Mouse (Mus musculus) heart, embryonic 14.5 days (tissue): ENCODE data around the gene Zfp799. TPM values are rescaled to one million over a fixed set of nuclear protein-coding genes. Genes with fewer than 3 reads are reported as not detected.

Experiments
- ATAC-seq: fragments of 200-750 bp; cut with Nextera tagmentation; 2 replicates; pipeline ENCODE4 v1.8.0; 2017; ENCODE audit warnings: low read depth, moderate TSS enrichment; ENCODE audit not compliant: insufficient number of reproducible peaks, insufficient read depth, low FRiP score
- H3K27ac ChIP-seq, 2 experiments: fragments of 200-500 bp in 1 of 2; fragments of 300-500 bp in 1 of 2; sonication (generic) in 1 of 2; replicated peaks in 1 of 2; 2 replicates each; pipeline ENCODE4 v1.5.1; 2012 to 2014; ENCODE audit warnings: low read depth in 2 of 2, low read length in 2 of 2, control low read depth in 1 of 2, mild to moderate bottlenecking in 1 of 2, mixed read lengths in 1 of 2; ENCODE audit not compliant: control insufficient read depth in 1 of 2, insufficient read depth in 1 of 2
- H3K27me3 ChIP-seq: fragments of 300-500 bp; sonication (generic); 2 replicates; pipeline ENCODE4 v1.6.1; 2014; ENCODE audit warnings: mild to moderate bottlenecking, low read length, control low read depth; ENCODE audit not compliant: control insufficient read depth, insufficient read depth
- H3K36me3 ChIP-seq: fragments of 300-500 bp; sonication (generic); 2 replicates; pipeline ENCODE4 v1.6.1; 2014; ENCODE audit warnings: mild to moderate bottlenecking, control low read depth, low read length, mixed read lengths; ENCODE audit not compliant: control insufficient read depth, insufficient read depth
- H3K4me1 ChIP-seq, 2 experiments: fragments of 200-500 bp in 1 of 2; fragments of 300-500 bp in 1 of 2; sonication (generic) in 1 of 2; 2 replicates each; pipeline ENCODE4 v1.6.1; 2012 to 2014; ENCODE audit warnings: low read length in 2 of 2, control low read depth in 1 of 2, mixed read lengths in 1 of 2; ENCODE audit not compliant: control insufficient read depth in 2 of 2, insufficient read depth in 2 of 2
- H3K4me2 ChIP-seq: fragments of 300-500 bp; sonication (generic); 2 replicates; pipeline ENCODE4 v1.6.1; 2014; ENCODE audit warnings: mild to moderate bottlenecking, low read length
- H3K4me3 ChIP-seq, 2 experiments: fragments of 200-500 bp in 1 of 2; fragments of 300-500 bp in 1 of 2; sonication (generic) in 1 of 2; 2 replicates each; pipeline ENCODE4 v1.5.1; 2012 to 2014; ENCODE audit warnings: low read length in 2 of 2, mild to moderate bottlenecking in 2 of 2, control low read depth in 1 of 2, low read depth in 1 of 2, moderate library complexity in 1 of 2; ENCODE audit not compliant: control insufficient read depth in 1 of 2, insufficient read depth in 1 of 2
- H3K9ac ChIP-seq: fragments of 300-500 bp; sonication (generic); 2 replicates; pipeline ENCODE4 v1.6.1; 2014; ENCODE audit warnings: mild to moderate bottlenecking, low read length
- H3K9me3 ChIP-seq: fragments of 300-500 bp; sonication (generic); 2 replicates; pipeline ENCODE4 v1.6.1; 2016; ENCODE audit warnings: low read length, control low read depth; ENCODE audit not compliant: control insufficient read depth
- WGBS: fragments of 180-500 bp; shearing (Covaris S2); extraction: QIAGEN DNeasy Blood & Tissue Kit; methylation state at CpG from one replicate; pipeline ENCODE4 v1.1.7; 2014; 5-methylcytosine and 5-hydroxymethylcytosine counted together
- polyA plus RNA-seq: library from polyadenylated mRNA; unstranded; fragments of >200 nt; fragmentation: Nextera tagmentation; extraction: Ambion mirVana; gene quantifications from 2 replicates; pipeline ENCODE4 v1.2.1, GENCODE M21; 2014

Gene Zfp799
- polyA plus RNA-seq, 1 experiment from 2014 or later, result 9.1 TPM

- no peak overlapping the region for H3K4me2 ChIP-seq
- no peak for ATAC-seq
- peaks cover 7% of the 10 kb centered on the region; the same call in 1 of the 2 replicates for H3K36me3 ChIP-seq
- no peaks in the 10 kb centered on the region for H3K27me3 ChIP-seq
- H3K9me3 ChIP-seq, result no peaks in the 10 kb centered on the region
- 34% methylated on average over 1 of the region's 1 CpGs for WGBS
- no peak overlapping the region for H3K4me3 ChIP-seq
- H3K9ac ChIP-seq, result no peak overlapping the region
- H3K27ac ChIP-seq, result no peak overlapping the region
- peaks cover 0 to 4% of the 10 kb centered on the region in 2 experiments; a peak in 2 of 4 replicates for H3K4me1 ChIP-seq
Observed at GRCm38 (mm10) chr17:32810648-32811047, 19.4 kb downstream of the Zfp799 start.

DNA sequence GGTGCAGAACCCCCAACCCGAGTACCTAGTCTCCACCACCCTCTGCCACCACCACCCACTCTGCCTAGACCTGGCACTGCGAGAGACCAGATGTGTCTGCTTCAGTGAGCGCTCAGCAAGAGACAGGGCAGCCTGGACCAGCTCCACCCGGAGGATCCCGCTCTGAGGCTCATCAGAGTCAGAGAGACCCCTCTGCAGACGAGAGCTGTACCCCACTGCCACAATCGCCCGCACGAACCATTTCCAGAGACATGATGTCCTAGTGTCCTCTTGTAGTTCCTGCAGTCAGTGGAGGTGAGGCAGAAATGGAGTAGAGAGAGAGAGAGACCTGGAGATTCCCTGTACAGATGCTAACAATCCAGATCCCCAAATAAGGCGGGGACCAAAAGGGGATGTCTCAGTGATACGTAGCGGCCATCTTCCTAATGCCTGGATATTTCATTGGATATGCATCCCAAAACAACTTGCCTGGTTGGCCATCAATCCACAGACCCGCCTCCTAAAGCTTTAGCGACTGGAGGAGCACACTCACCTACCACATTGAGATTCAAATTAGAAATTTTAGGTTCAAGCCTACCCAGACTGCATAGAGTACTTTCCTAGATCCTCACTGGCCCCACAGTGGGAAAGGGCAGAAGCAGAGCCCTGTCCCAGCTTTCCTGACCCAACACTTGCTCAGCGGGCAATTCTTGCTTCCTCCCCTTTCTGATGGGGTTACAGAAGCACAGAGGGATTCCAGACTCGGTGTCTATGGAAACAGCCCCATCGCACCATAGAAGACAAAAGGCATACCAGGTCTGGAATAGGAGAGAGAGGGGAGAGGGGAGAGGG is 20.3 kb downstream of the Zfp799 start, which contains the start of gene Zfp811:
Zfp811 (minus strand) TSS at position 388 of the 831 bp plus-strand sequence.
- H3K9ac ChIP-seq, result peak within 1 kb of the TSS; percentile 59
- peak within 1 kb of the TSS; percentile 44 to 55 for H3K4me3 ChIP-seq
- 0 out of 2 replicates have a peak, but pooled peaks cover 1% of the 10 kb centered on the region for H3K36me3 ChIP-seq
- H3K27me3 ChIP-seq, result no peaks in the 10 kb centered on the region
- no peaks in the 10 kb centered on the region for H3K9me3 ChIP-seq
- 2% methylated on average over 17 of the region's 17 CpGs for WGBS
- peaks cover 0 to 4% of the 10 kb centered on the region in 2 experiments; a peak in 2 of 4 replicates for H3K4me1 ChIP-seq
- ATAC-seq, result no peak
- no peak within 1 kb of the TSS for H3K27ac ChIP-seq
- H3K4me2 ChIP-seq, result peak within 1 kb of the TSS; percentile 70

DNA sequence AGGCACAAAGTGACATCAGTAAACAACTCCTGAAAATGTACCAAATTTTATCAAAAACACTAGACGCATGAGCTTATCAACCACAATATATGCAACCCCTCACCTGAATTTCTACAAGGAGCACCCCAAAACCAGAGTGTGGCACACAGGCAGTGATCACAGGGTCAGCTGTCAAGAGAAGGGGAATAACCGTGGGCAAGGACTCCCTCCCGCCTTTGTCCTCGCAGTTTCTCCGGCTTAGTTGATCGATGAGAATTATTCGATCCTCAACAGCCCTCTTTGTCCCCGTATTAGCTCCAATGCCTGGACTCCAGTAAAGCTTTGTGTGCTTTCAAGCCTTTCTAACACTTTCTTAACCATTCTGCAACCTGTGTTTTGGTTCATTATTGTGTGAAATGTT is 21.1 kb downstream of the Zfp799 start:
- peaks cover 0 to 4% of the 10 kb centered on the region in 2 experiments; a peak in 2 of 4 replicates for H3K4me1 ChIP-seq
- 12% methylated on average over 8 of the region's 8 CpGs for WGBS
- H3K27ac ChIP-seq, result no peak overlapping the region
- peak overlapping the region; percentile 59 for H3K9ac ChIP-seq
- ATAC-seq, result no peak
- H3K4me2 ChIP-seq, result peak overlapping the region; percentile 70
- H3K9me3 ChIP-seq, result no peaks in the 10 kb centered on the region
- H3K36me3 ChIP-seq, result no peaks in the 10 kb centered on the region
- H3K4me3 ChIP-seq, result peak overlapping the region in 1 of 2 experiments; percentile 44; a peak in 3 of 4 replicates
- H3K27me3 ChIP-seq, result no peaks in the 10 kb centered on the region

GRCm38 (mm10) chr17:32789244-32789643 is 40.8 kb downstream of the Zfp799 start:
- Histone ChIP-seq H3K9ac (no peak overlapping the region), H3K27ac (no peak overlapping the region), H3K36me3 (peaks cover 25% of the 10 kb centered on the region), H3K4me2 (peak overlapping the region; percentile 75), H3K4me3 (peak overlapping the region in 1 of 2 experiments; percentile 84; a peak in 1 of 4 replicates), H3K9me3 (no peaks in the 10 kb centered on the region), H3K27me3 (no peaks in the 10 kb centered on the region), H3K4me1 (peaks cover 0 to 21% of the 10 kb centered on the region in 2 experiments; a peak in 3 of 4 replicates)
- ATAC-seq, result no peak
- 63% methylated on average over 8 of the region's 8 CpGs for WGBS

GRCm38 (mm10) chr17:32788576-32788975 is 41.5 kb downstream of the Zfp799 start:
- peak overlapping the region; percentile 75 for H3K4me2 ChIP-seq
- 3% methylated on average over 9 of the region's 9 CpGs for WGBS
- H3K4me1 ChIP-seq, result peaks cover 0 to 21% of the 10 kb centered on the region in 2 experiments; a peak in 3 of 4 replicates
- H3K9me3 ChIP-seq, result no peaks in the 10 kb centered on the region
- H3K4me3 ChIP-seq, result peak overlapping the region; percentile 84 to 93
- no peaks in the 10 kb centered on the region for H3K27me3 ChIP-seq
- peak overlapping the region; percentile 20 to 38; a peak in 1 of 4 replicates for H3K27ac ChIP-seq
- ATAC-seq, result no peak
- H3K9ac ChIP-seq, result peak overlapping the region; percentile 96
- H3K36me3 ChIP-seq, result peaks cover 31% of the 10 kb centered on the region

DNA sequence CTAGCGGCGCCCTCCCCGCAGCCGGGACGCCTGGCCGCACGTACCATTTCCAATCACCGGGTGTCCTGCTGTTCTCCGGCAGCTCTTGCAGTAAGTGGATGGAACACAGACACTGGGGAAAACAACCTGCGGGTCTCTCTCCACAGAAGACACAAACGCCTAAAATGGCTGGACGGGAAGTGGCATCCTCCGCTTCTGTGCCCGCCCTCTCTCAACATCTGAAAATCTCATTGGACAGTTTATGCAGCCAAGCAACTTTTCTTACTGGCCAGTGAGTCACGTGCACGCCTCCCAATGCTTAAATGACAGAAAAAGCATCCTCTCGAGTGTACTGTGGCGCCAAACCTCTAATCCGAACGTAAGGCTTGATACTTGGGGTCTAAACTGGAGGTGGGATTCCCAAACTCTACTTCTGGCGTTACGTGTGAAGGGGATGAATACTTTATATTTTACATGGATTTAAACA is 41.9 kb downstream of the Zfp799 start, which contains the start of gene Zfp871:
Zfp871 (minus strand) TSS at position 194 of the 466 bp plus-strand sequence.
- Histone ChIP-seq H3K9ac (peak within 1 kb of the TSS; percentile 96), H3K27me3 (no peaks in the 10 kb centered on the region), H3K4me2 (peak within 1 kb of the TSS; percentile 78), H3K4me1 (peaks cover 0 to 21% of the 10 kb centered on the region in 2 experiments; a peak in 3 of 4 replicates), H3K27ac (peak within 1 kb of the TSS; percentile 89 to 97), H3K4me3 (peak within 1 kb of the TSS; percentile 84 to 93), H3K9me3 (no peaks in the 10 kb centered on the region), H3K36me3 (peaks cover 36% of the 10 kb centered on the region)
- ATAC-seq, result peak; percentile 92
- WGBS, result under 1% methylated on average over 22 of the region's 22 CpGs

GRCm38 (mm10) chr17:32787436-32788093 is 42.5 kb downstream of the Zfp799 start:
- Histone ChIP-seq H3K9me3 (no peaks in the 10 kb centered on the region), H3K4me3 (peak overlapping the region; percentile 84 to 93), H3K4me1 (peaks cover 0 to 21% of the 10 kb centered on the region in 2 experiments; a peak in 3 of 4 replicates), H3K4me2 (peak overlapping the region; percentile 78), H3K36me3 (peaks cover 41% of the 10 kb centered on the region), H3K27me3 (no peaks in the 10 kb centered on the region), H3K27ac (peak overlapping the region; percentile 89 to 97), H3K9ac (peak overlapping the region; percentile 96)
- WGBS, result under 1% methylated on average over 31 of the region's 31 CpGs
- peak; percentile 84 for ATAC-seq
